Mouse (Mus musculus): Measurements from ENCODE around the gene Snrpa. TPM values are rescaled to one million over a fixed set of nuclear protein-coding genes. Genes with fewer than 3 reads are reported as not detected.
A peak's percentile ranks its signal among the peaks of the same experiment; 100 is the strongest.

The Snrpa gene
- polyA plus RNA-seq, 1 experiment from 2014 or later, result 74.7 TPM

GRCm38 (mm10) chr7:27192434-27192833 is 3.6 kb downstream of the Snrpa start:
- ATAC-seq (ENCODE audit: low read depth), result no peak
- 84% methylated on average over 5 of the region's 5 CpGs for WGBS (ENCODE audit: insufficient replicate concordance)
- no peaks in the 10 kb centered on the region for H3K27me3 ChIP-seq (ENCODE audit: control insufficient read depth, insufficient read depth, low read depth, low read length)
- no peaks in the 10 kb centered on the region for H3K9me3 ChIP-seq (replicated peaks; ENCODE audit: control insufficient read depth, low read length)
- H3K4me3 ChIP-seq (ENCODE audit: low read depth, low read length), result no peak overlapping the region
- H3K4me1 ChIP-seq (ENCODE audit: control insufficient read depth, low read depth, low read length), result peaks cover 17% of the 10 kb centered on the region
- H3K4me2 ChIP-seq (ENCODE audit: low read depth, low read length), result no peak overlapping the region
- H3K36me3 ChIP-seq (ENCODE audit: control insufficient read depth, insufficient read depth), result peaks cover 53% of the 10 kb centered on the region
- H3K27ac ChIP-seq (ENCODE audit: low read length), result no peak overlapping the region
- H3K9ac ChIP-seq (ENCODE audit: low read depth, low read length), result no peak overlapping the region

DNA sequence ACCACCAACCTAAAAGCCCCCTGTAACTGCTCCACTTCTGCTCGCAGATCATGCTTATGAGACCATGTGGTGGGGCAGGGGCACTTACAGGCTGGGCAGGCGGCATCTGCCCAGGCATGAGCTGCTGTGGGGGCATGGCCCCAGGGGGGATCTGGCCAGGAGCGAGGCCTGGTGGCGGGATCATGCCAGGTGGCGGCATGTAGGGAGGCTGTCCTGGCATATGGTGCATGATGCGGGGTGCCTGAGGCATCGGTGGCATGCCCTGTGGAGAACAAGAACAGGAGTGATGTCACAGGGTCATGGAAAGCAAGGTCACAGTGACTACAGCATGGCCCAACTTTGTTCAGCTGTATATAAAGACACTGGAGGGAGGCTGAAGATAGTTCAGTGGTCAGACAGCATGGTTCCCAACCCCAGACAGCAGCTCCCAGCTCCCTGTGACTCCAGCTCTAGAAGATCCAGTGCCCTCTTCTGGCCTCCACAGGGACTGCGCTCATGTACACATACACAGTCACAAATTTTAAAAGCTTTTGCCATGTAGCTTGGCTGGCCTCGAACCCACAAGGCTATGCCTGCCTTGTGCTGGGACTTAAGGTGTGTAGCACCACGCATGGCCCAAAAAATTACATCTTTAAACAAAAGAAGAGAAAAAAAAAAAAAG is 6.7 kb downstream of the Snrpa start:
- Histone ChIP-seq H3K9ac (ENCODE audit: low read depth, low read length) (no peak overlapping the region), H3K4me2 (ENCODE audit: low read depth, low read length) (no peak overlapping the region), H3K4me3 (ENCODE audit: low read depth, low read length) (no peak overlapping the region), H3K4me1 (ENCODE audit: control insufficient read depth, low read depth, low read length) (peaks cover under 1% of the 10 kb centered on the region), H3K9me3 (replicated peaks; ENCODE audit: control insufficient read depth, low read length) (no peaks in the 10 kb centered on the region), H3K27me3 (ENCODE audit: control insufficient read depth, insufficient read depth, low read depth, low read length) (no peaks in the 10 kb centered on the region), H3K27ac (ENCODE audit: low read length) (no peak overlapping the region), H3K36me3 (ENCODE audit: control insufficient read depth, insufficient read depth) (peaks cover 75% of the 10 kb centered on the region)
- WGBS (ENCODE audit: insufficient replicate concordance), result 86% methylated on average over 10 of the region's 10 CpGs
- no peak for ATAC-seq (ENCODE audit: low read depth)

GRCm38 (mm10) chr7:27185986-27186385 is 10.1 kb downstream of the Snrpa start:
- ATAC-seq (ENCODE audit: low read depth), result no peak
- Histone ChIP-seq H3K4me2 (ENCODE audit: low read depth, low read length) (no peak overlapping the region), H3K36me3 (ENCODE audit: control insufficient read depth, insufficient read depth) (peaks cover 53% of the 10 kb centered on the region), H3K9ac (ENCODE audit: low read depth, low read length) (no peak overlapping the region), H3K9me3 (replicated peaks; ENCODE audit: control insufficient read depth, low read length) (no peaks in the 10 kb centered on the region), H3K4me3 (ENCODE audit: low read depth, low read length) (no peak overlapping the region), H3K27me3 (ENCODE audit: control insufficient read depth, insufficient read depth, low read depth, low read length) (no peaks in the 10 kb centered on the region), H3K27ac (ENCODE audit: low read length) (no peak overlapping the region), H3K4me1 (ENCODE audit: control insufficient read depth, low read depth, low read length) (no peaks in the 10 kb centered on the region)
- WGBS (ENCODE audit: insufficient replicate concordance), result 73% methylated on average over 5 of the region's 5 CpGs

- Histone ChIP-seq H3K36me3 (ENCODE audit: control insufficient read depth, insufficient read depth) (peaks cover 44% of the 10 kb centered on the region), H3K9ac (ENCODE audit: low read depth, low read length) (no peak overlapping the region), H3K9me3 (replicated peaks; ENCODE audit: control insufficient read depth, low read length) (no peaks in the 10 kb centered on the region), H3K4me1 (ENCODE audit: control insufficient read depth, low read depth, low read length) (peaks cover 4% of the 10 kb centered on the region), H3K27ac (ENCODE audit: low read length) (no peak overlapping the region), H3K4me3 (ENCODE audit: low read depth, low read length) (no peak overlapping the region), H3K27me3 (ENCODE audit: control insufficient read depth, insufficient read depth, low read depth, low read length) (no peaks in the 10 kb centered on the region), H3K4me2 (ENCODE audit: low read depth, low read length) (no peak overlapping the region)
- ATAC-seq (ENCODE audit: low read depth), result no peak
- 42% methylated on average over 3 of the region's 3 CpGs for WGBS (ENCODE audit: insufficient replicate concordance)
These were observed 11.1 kb downstream of the Snrpa start for GRCm38 (mm10) chr7:27184964-27185363.

- Histone ChIP-seq H3K36me3 (ENCODE audit: control insufficient read depth, insufficient read depth) (peaks cover 23% of the 10 kb centered on the region), H3K9ac (ENCODE audit: low read depth, low read length) (no peak overlapping the region), H3K4me3 (ENCODE audit: low read depth, low read length) (no peak overlapping the region), H3K27ac (ENCODE audit: low read length) (no peak overlapping the region), H3K4me1 (ENCODE audit: control insufficient read depth, low read depth, low read length) (peaks cover 19% of the 10 kb centered on the region), H3K9me3 (replicated peaks; ENCODE audit: control insufficient read depth, low read length) (no peaks in the 10 kb centered on the region), H3K4me2 (ENCODE audit: low read depth, low read length) (no peak overlapping the region), H3K27me3 (ENCODE audit: control insufficient read depth, insufficient read depth, low read depth, low read length) (no peaks in the 10 kb centered on the region)
- ATAC-seq (ENCODE audit: low read depth), result no peak
- WGBS (ENCODE audit: insufficient replicate concordance), result 53% methylated on average over 1 of the region's 1 CpGs
These were observed 13.6 kb downstream of the Snrpa start for GRCm38 (mm10) chr7:27182498-27182897.

DNA sequence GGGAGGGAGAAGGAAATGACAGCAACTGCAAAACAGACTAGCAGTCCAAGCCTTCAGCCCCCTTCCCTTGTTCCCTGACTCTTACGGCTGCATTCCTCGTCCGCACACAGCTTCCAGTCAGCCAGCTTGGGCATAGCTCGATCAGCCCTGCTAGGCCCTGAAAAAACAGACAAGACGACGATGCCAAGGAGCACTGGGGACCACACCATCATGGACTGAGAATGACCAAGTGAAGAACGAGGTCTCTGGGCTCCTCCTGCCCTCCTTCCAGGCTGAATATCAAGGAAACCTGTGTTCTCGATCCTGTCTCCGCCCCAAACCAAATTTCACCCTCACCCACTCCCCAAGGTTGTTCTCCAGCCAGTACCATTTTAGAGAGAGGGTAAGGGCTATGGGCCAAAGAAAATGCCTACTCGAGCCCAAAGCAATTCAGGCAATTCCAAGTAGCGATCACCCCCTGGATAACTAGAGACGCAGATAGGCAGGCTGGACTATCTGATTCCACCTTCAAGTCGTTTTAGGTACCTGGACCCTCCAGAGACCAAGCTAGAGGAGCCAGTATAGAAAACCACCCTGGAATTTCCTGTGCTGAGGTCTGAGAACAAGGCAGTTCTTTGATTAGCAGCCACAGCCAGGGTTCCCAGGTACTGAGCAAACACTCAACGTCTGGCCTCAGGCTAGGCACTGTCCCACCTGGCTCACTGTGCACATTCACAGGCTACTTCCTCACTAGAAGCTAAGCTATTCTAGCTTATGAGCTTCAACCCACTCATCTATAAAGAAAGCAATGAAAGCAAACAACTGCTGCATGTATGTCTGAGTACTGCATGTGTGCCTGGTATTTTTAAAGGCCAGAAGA is 15.0 kb downstream of the Snrpa start, which contains the start of the genes Gm21983 and Mia:
Gene Gm21983 (minus strand): TSS at position 250 of the 859 bp plus-strand sequence.
Gene Mia (minus strand): TSS at position 321 of the 859 bp plus-strand sequence.
- ATAC-seq (ENCODE audit: low read depth), result no peak
- Histone ChIP-seq H3K27ac (ENCODE audit: low read length) (no peak within 1 kb of the TSS), H3K9ac (ENCODE audit: low read depth, low read length) (no peak within 1 kb of the TSS), H3K27me3 (ENCODE audit: control insufficient read depth, insufficient read depth, low read depth, low read length) (no peaks in the 10 kb centered on the region), H3K36me3 (ENCODE audit: control insufficient read depth, insufficient read depth) (peaks cover 14% of the 10 kb centered on the region), H3K4me2 (ENCODE audit: low read depth, low read length) (no peak within 1 kb of the TSS), H3K4me3 (ENCODE audit: low read depth, low read length) (no peak within 1 kb of the TSS), H3K9me3 (replicated peaks; ENCODE audit: control insufficient read depth, low read length) (no peaks in the 10 kb centered on the region), H3K4me1 (ENCODE audit: control insufficient read depth, low read depth, low read length) (peaks cover 19% of the 10 kb centered on the region)
- WGBS (ENCODE audit: insufficient replicate concordance), result 62% methylated on average over 14 of the region's 14 CpGs

DNA sequence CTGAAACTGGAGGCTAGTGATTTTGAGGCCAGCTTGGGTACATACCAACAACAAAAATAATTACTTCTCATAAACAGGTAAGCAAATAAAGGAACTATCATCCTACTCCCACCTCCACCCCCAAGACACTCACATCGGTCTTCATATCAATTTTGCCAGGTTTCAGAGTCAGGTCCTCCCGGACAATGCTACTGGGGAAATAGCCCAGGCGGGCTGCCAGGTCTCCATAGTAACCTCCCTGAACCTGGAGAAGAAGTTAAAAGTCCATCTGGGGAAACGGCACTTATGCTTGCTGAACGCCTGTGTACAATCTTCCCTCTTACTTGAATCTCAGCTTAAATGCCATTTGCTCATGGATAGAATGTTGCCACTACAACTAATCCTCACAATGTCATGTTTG is 16.0 kb downstream of the Snrpa start:
- H3K4me3 ChIP-seq (ENCODE audit: low read depth, low read length), result no peak overlapping the region
- 55% methylated on average over 5 of the region's 5 CpGs for WGBS (ENCODE audit: insufficient replicate concordance)
- peaks cover 19% of the 10 kb centered on the region for H3K4me1 ChIP-seq (ENCODE audit: control insufficient read depth, low read depth, low read length)
- no peak for ATAC-seq (ENCODE audit: low read depth)
- no peaks in the 10 kb centered on the region for H3K27me3 ChIP-seq (ENCODE audit: control insufficient read depth, insufficient read depth, low read depth, low read length)
- no peak overlapping the region for H3K9ac ChIP-seq (ENCODE audit: low read depth, low read length)
- H3K36me3 ChIP-seq (ENCODE audit: control insufficient read depth, insufficient read depth), result peaks cover 4% of the 10 kb centered on the region
- H3K27ac ChIP-seq (ENCODE audit: low read length), result peak overlapping the region; percentile 27; the same call in 1 of the 2 replicates
- H3K9me3 ChIP-seq (replicated peaks; ENCODE audit: control insufficient read depth, low read length), result no peaks in the 10 kb centered on the region
- no peak overlapping the region for H3K4me2 ChIP-seq (ENCODE audit: low read depth, low read length)

GRCm38 (mm10) chr7:27179217-27179918 is 16.7 kb downstream of the Snrpa start:
- Histone ChIP-seq H3K9me3 (replicated peaks; ENCODE audit: control insufficient read depth, low read length) (no peaks in the 10 kb centered on the region), H3K4me1 (ENCODE audit: control insufficient read depth, low read depth, low read length) (peaks cover 19% of the 10 kb centered on the region), H3K27ac (ENCODE audit: low read length) (peak overlapping the region; percentile 27; the same call in 1 of the 2 replicates), H3K36me3 (ENCODE audit: control insufficient read depth, insufficient read depth) (no peaks in the 10 kb centered on the region), H3K27me3 (ENCODE audit: control insufficient read depth, insufficient read depth, low read depth, low read length) (no peaks in the 10 kb centered on the region), H3K9ac (ENCODE audit: low read depth, low read length) (peak overlapping the region; percentile 46), H3K4me2 (ENCODE audit: low read depth, low read length) (peak overlapping the region; percentile 77), H3K4me3 (ENCODE audit: low read depth, low read length) (peak overlapping the region; percentile 89)
- 45% methylated on average over 16 of the region's 16 CpGs for WGBS (ENCODE audit: insufficient replicate concordance)
- ATAC-seq (ENCODE audit: low read depth), result no peak

Measured in liver, embryonic 16.5 days (tissue).